Mouse (Mus musculus) heart, embryonic 12.5 days (tissue): ENCODE data around the gene Vmn1r74. TPM values are rescaled to one million over a fixed set of nuclear protein-coding genes. Genes with fewer than 3 reads are reported as not detected.
"Not testable (repeated sequence)": the region's sequence is repeated elsewhere in the genome, so short reads cannot be mapped to it uniquely, and the experiment has no call there.

Experiments used
- ATAC-seq: fragments of 200-750 bp; cut with Nextera tagmentation; 2 replicates; pipeline ENCODE4 v1.8.0; 2017; ENCODE audit warnings: moderate TSS enrichment, moderate library complexity; ENCODE audit not compliant: insufficient number of reproducible peaks, low FRiP score
- H3K27ac ChIP-seq: fragments of 300-500 bp; sonication (generic); 2 replicates; pipeline ENCODE4 v1.5.1; 2016; ENCODE audit warnings: mild to moderate bottlenecking, moderate library complexity; ENCODE audit not compliant: poor library complexity, severe bottlenecking
- H3K27me3 ChIP-seq: fragments of 300-500 bp; sonication (generic); replicated peaks from 2 replicates; pipeline ENCODE4 v1.6.1; 2016; ENCODE audit warnings: mild to moderate bottlenecking, moderate library complexity
- H3K36me3 ChIP-seq: fragments of 300-500 bp; sonication (generic); 2 replicates; pipeline ENCODE4 v1.6.1; 2016; ENCODE audit warnings: mild to moderate bottlenecking, moderate library complexity
- H3K4me1 ChIP-seq: fragments of 300-500 bp; sonication (generic); replicated peaks from 2 replicates; pipeline ENCODE4 v1.6.1; 2016; ENCODE audit warnings: mild to moderate bottlenecking
- H3K4me2 ChIP-seq: fragments of 300-500 bp; sonication (generic); 2 replicates; pipeline ENCODE4 v1.6.1; 2016; ENCODE audit warnings: mild to moderate bottlenecking, moderate library complexity
- H3K4me3 ChIP-seq: fragments of 300-500 bp; sonication (generic); 2 replicates; pipeline ENCODE4 v1.5.1; 2016; ENCODE audit warnings: mild to moderate bottlenecking
- H3K9ac ChIP-seq: fragments of 300-500 bp; sonication (generic); 2 replicates; pipeline ENCODE4 v1.6.1; 2016; ENCODE audit warnings: mild to moderate bottlenecking, moderate library complexity
- H3K9me3 ChIP-seq: fragments of 300-500 bp; sonication (generic); replicated peaks from 2 replicates; pipeline ENCODE4 v1.6.1; 2016; ENCODE audit warnings: mild to moderate bottlenecking, moderate library complexity
- WGBS: fragments of 180-500 bp; shearing (Covaris S2); methylation state at CpG from one replicate; pipeline ENCODE4 v1.1.7; 2016; 5-methylcytosine and 5-hydroxymethylcytosine counted together
- polyA plus RNA-seq: library from polyadenylated mRNA; unstranded; fragments of >200 nt; fragmentation: Nextera tagmentation; extraction: Ambion mirVana; gene quantifications from 2 replicates; pipeline ENCODE4 v1.2.1, GENCODE M21; 2016

Vmn1r74 gene
- polyA plus RNA-seq: not detected in 2 replicates

- no peak within 1 kb of the TSS for H3K27ac ChIP-seq
- H3K9ac ChIP-seq: no peak within 1 kb of the TSS
- H3K4me1 ChIP-seq: no peaks in the 10 kb centered on the region
- H3K4me2 ChIP-seq: no peak within 1 kb of the TSS
- no peak within 1 kb of the TSS for H3K4me3 ChIP-seq
- no peaks in the 10 kb centered on the region for H3K36me3 ChIP-seq
- peaks cover 14% of the 10 kb centered on the region for H3K9me3 ChIP-seq
- 69% methylated on average over 2 of the region's 2 CpGs for WGBS
- no peak for ATAC-seq
- H3K27me3 ChIP-seq: no peaks in the 10 kb centered on the region
Observed at GRCm38 (mm10) chr7:11833680-11834079, at the start of gene Vmn1r74. Gene Vmn1r74 (plus strand): TSS chr7:11833980.

GRCm38 (mm10) chr7:11813751-11814150 is 20.0 kb upstream of the Vmn1r74 start:
- H3K4me2 ChIP-seq: no peak overlapping the region
- ATAC-seq: no peak
- no peak overlapping the region for H3K27ac ChIP-seq
- no peaks in the 10 kb centered on the region for H3K27me3 ChIP-seq
- H3K9me3 ChIP-seq: peaks cover 28% of the 10 kb centered on the region
- no peaks in the 10 kb centered on the region for H3K4me1 ChIP-seq
- H3K4me3 ChIP-seq: no peak overlapping the region
- H3K9ac ChIP-seq: no peak overlapping the region
- H3K36me3 ChIP-seq: no peaks in the 10 kb centered on the region

DNA sequence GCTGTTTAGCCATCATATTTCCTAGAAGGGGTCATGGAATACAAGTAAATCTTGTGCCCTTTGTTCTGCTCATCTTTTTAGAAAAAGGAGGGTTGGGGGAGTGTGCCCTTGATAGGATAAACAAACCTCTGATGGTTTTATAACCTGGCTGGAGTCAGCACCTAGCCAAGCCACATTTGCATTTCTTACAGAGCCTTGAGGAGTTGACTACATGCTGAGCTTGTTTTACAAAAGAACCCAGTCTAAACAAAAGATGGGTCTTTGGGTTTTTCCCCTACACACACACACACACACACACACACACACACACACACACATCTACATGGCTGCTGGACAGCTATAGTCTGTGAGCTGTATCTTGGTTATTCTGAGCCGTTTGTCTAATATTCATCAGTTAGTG is 11.6 kb upstream of the Vmn1r74 start:
- WGBS: 82% methylated on average over 1 of the region's 1 CpGs

GRCm38 (mm10) chr7:11823246-11823645 is 10.5 kb upstream of the Vmn1r74 start:
- not testable (repeated sequence) for H3K36me3 ChIP-seq, H3K4me3 ChIP-seq, H3K27me3 ChIP-seq, H3K9ac ChIP-seq, H3K27ac ChIP-seq, H3K4me1 ChIP-seq, H3K4me2 ChIP-seq, ATAC-seq
- 79% methylated on average over 9 of the region's 9 CpGs for WGBS
- H3K9me3 ChIP-seq: peaks cover 38% of the 10 kb centered on the region

More for the DNA sequence above, 11.6 kb upstream of the Vmn1r74 start:
- Histone ChIP-seq H3K4me2 (no peak overlapping the region), H3K27ac (no peak overlapping the region), H3K4me1 (no peaks in the 10 kb centered on the region), H3K9me3 (peaks cover 42% of the 10 kb centered on the region), H3K27me3 (no peaks in the 10 kb centered on the region), H3K4me3 (no peak overlapping the region), H3K9ac (no peak overlapping the region), H3K36me3 (no peaks in the 10 kb centered on the region)
- ATAC-seq: no peak

- Histone ChIP-seq H3K36me3 (no peaks in the 10 kb centered on the region), H3K4me1 (no peaks in the 10 kb centered on the region), H3K27ac (no peak within 1 kb of the TSS), H3K9ac (no peak within 1 kb of the TSS), H3K4me2 (no peak within 1 kb of the TSS), H3K4me3 (no peak within 1 kb of the TSS), H3K27me3 (no peaks in the 10 kb centered on the region), H3K9me3 (no peaks in the 10 kb centered on the region; the same call in none of the 2 replicates)
- no peak for ATAC-seq
Observed at GRCm38 (mm10) chr7:11874330-11874729, 40.5 kb downstream of the Vmn1r74 start, which contains the start of gene Vmn1r75. Gene Vmn1r75 (plus strand): TSS chr7:11874630.

Other genes starting within 250 kb of the Vmn1r74 start
- gene Zscan4-ps3, start 224.7 kb upstream of the Vmn1r74 start, polyA plus RNA-seq: not detected in 2 replicates
- not detected in 2 replicates for gene Vmn1r72, start 153.8 kb upstream of the Vmn1r74 start, polyA plus RNA-seq
- gene Vmn1r73, start 103.7 kb upstream of the Vmn1r74 start, polyA plus RNA-seq: not detected in 2 replicates
- not detected in 2 replicates for gene Vmn1r75, start 40.6 kb downstream of the Vmn1r74 start, polyA plus RNA-seq
- not detected in 2 replicates for gene Vmn1r76, start 104.2 kb downstream of the Vmn1r74 start, polyA plus RNA-seq
- not detected in 2 replicates for gene Vmn1r77, start 202.8 kb downstream of the Vmn1r74 start, polyA plus RNA-seq